Mouse (Mus musculus) regulatory T cell (primary cell): ENCODE data around the gene Tmc3.

Experiments
- in situ Hi-C: fragments of 300-600 bp; cut with MboI, MseI; formaldehyde crosslinking; loops from one replicate; pipeline ENCODE4 v1.15.1; 2025; ENCODE audit warnings: high pct_unique_total_duplicates

The Tmc3 gene

DNA sequence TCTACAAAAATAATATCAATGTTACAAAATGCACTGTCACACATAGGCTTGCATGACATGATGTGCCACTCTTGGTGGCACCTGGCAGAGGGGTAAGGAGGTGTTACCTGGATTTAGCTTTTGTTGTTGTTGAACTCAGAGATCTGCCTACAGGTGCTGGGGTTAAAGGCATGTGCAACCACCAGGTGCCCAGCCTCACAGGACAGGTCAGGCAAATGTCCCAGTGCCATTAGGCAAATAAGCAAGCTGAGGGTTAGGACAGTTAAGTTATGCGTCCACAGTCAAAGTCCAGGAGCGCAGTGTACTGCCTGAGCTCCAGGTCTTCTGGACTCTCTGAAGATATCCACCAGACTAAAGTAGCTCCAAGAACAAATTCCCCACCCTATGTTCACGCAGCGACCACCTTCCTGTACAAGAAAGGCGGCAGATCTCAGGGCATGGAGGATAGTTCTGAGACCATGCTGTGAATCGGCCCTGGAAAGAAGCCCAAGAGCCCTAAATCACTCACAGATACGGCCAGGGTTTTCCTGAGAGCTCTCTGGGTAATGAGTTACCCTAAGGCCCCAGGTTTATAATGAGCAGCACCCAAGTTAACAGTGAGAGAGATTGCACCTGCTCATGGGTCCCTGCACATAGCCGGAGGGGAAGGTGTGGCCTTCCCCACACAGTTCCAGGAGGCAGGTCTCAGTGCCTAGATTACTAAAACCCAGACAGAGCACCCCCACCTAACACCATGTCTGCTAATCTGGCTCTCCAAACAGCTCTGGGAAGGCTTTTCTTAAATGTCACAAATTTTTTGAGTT is 53.3 kb downstream of the Tmc3 start:
- in situ Hi-C loops, result no loop called here

DNA sequence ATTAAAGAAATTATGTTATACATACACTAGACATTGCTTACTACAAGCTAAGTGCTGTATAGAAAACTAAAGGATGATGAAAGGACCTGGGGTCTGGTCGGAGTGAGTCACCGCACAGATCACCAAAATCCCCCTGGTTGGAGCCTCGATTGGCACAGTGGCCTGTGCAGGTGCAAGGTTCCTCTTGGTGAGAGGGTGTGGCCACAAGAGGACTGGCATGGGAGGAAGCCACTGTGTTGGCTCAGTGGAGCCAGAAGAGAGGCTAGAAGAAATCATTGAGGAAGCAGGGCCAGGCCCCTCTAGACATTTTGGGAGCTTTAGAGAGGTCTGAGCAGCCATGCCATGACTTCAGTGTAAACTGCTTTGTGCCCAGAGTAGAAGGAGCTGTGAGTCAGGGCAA is 54.4 kb downstream of the Tmc3 start:
- in situ Hi-C loops, result no loop called here

DNA sequence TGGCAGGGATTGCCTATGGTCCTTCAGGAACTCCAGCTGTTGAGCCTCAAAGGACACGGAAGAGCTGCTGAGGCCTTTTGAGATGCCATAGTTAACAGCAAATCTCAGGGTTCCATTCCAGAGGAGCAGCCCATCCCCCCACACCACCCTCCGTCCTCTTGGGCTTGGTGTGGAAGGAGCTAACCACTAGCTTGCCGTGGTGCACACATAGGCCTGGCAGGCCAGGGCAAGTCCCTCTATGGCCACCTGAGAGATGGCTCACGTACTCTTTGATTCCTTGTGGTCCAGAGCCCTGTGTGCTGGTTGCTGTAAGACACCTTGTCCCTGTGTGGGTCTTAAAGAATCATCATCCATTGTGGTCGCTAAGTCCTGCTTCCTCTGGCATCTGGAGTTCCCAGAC is 55.9 kb downstream of the Tmc3 start:
- in situ Hi-C loops, result loop anchor here (5.0 kb wide), 1 partner anchor 252 kb away; no protein-coding TSS in a partner anchor

GRCm38 (mm10) chr7:83641163-83641562 is 56.4 kb downstream of the Tmc3 start:
- in situ Hi-C loops, result loop anchor here (5.0 kb wide), 1 partner anchor 251 kb away; no protein-coding TSS in a partner anchor

- in situ Hi-C loops, result loop anchor here (5.0 kb wide), 1 partner anchor 249 kb away; no protein-coding TSS in a partner anchor
These were observed 58.9 kb downstream of the Tmc3 start for GRCm38 (mm10) chr7:83643581-83643980.

- in situ Hi-C loops, result loop anchor here (5.0 kb wide), 2 partner anchors 248 to 777 kb away; partner anchors contain the start of gene Mex3b
These were observed 60.0 kb downstream of the Tmc3 start for GRCm38 (mm10) chr7:83644761-83645160.

DNA sequence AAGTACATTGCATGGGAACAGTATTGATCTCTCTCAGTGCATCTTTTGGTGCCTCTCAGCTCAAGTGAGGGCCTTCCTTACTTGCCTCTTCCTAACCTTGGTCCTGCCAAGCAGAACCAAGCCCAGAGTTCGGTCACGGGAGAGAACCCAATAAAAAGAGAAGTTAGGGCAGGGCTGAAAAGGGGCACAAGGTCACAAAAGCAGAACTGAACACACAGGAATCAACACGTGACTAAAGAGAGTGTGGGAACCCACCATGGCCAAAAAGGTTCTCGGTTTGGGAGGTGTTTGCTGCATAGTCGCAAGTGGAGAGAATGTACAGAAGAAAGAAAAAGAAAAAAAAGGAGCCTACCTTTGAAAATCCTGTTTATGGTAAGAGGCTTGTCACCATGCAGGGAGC is 60.7 kb downstream of the Tmc3 start:
- in situ Hi-C loops, result loop anchor here (5.0 kb wide), 1 partner anchor 778 kb away; the partner anchor contains the start of gene Mex3b

GRCm38 (mm10) chr7:83648807-83649206 is 64.1 kb downstream of the Tmc3 start:
- in situ Hi-C loops, result loop anchor here (5.0 kb wide), 1 partner anchor 782 kb away; the partner anchor contains the start of gene Mex3b

DNA sequence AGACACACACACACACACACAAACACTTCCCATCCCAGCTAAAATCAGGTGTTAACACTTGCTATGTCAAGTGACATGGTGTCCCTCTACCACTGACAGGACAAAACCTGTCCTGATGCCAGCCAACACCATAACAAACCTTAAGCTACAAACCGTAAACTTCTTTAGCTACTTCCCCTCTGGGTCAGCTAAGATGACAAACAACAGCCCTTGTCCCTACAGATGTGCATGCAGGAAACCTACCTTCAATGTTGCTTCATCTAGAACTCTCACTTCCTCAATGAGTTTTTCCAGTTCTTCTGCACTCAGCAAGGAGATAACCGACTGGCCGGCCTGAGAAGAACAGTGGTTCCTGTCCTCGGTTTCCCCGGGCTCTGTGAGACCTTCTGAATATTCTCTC is 65.9 kb downstream of the Tmc3 start:
- in situ Hi-C loops, result loop anchor here (10.0 kb wide), 1 partner anchor 514 kb away; no protein-coding TSS in a partner anchor

DNA sequence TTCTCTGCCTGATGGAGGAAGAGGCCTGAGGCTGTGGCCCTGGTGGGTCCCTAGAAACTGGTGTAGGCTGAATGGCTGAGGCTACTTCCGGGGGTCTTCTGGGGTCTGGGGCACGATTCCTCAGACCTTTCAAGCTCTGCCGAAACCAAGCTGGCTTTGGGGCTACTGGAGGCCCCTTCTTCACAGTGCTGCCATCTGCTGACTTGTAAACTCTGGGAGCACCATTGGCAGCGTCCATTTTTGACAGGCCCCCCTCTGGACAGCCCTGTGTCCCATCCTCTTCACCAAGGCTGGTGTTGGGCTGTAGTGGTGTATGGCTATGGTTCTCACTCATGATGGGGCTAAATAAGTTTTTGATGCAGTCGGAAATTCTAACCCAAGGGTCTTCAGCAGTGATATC is 67.8 kb downstream of the Tmc3 start:
- in situ Hi-C loops, result loop anchor here (10.0 kb wide), 1 partner anchor 512 kb away; no protein-coding TSS in a partner anchor

GRCm38 (mm10) chr7:83653605-83654051 is 68.9 kb downstream of the Tmc3 start:
- in situ Hi-C loops, result loop anchor here (10.0 kb wide), 1 partner anchor 511 kb away; no protein-coding TSS in a partner anchor

DNA sequence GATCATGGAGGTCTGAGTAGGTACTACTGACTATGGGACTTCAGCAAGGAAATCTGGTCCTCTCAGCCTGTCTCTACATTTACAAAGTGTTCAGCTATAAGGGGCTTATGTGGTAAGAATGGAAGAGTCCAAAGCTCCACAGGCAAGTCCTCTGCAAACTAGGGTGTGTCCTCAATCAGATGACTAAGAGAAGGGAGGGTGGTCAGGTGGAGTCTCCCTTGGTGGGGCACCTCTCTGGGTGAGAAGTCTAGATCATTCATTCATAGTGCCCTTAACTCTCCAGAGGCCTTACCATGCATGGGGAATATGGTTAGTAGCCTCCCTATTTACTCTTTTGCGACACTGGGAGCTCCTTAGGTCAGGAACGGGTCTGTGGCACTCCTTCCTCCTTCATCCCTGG is 69.5 kb downstream of the Tmc3 start:
- in situ Hi-C loops, result loop anchor here (10.0 kb wide), 1 partner anchor 511 kb away; no protein-coding TSS in a partner anchor

DNA sequence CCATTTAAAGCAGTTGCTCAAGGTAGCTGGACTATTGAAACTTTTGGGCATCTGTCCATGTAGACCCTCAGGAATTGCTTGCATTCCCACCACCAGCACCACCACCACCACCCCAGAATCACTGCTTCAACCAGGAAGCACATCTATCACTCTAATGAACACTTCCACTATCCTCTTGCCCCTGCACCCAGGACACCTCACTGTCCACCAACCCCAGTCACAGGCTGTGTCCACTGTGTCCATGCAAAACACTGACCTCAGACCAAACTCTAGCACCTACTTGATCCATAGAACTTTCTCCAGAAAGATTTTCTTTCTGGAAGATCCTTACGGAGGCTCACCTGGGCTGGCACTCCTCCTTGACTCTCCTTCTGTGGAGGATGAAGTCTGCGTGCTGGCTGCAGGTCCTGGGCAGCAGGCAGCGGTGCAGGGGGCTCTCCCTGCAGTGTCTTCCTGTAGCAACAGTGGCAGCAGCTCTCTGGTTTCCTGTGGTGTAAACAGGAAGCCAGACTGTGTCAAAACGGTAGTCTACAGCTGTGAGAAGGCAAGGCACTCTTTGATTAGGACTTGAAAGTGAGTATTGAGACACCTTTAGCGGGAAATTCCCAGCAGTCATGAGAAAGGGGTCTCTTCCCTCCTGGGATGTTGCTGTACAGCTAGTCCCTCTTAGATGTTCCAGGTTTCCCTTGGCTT is 70.4 kb downstream of the Tmc3 start:
- in situ Hi-C loops, result loop anchor here (10.0 kb wide), 1 partner anchor 510 kb away; no protein-coding TSS in a partner anchor

DNA sequence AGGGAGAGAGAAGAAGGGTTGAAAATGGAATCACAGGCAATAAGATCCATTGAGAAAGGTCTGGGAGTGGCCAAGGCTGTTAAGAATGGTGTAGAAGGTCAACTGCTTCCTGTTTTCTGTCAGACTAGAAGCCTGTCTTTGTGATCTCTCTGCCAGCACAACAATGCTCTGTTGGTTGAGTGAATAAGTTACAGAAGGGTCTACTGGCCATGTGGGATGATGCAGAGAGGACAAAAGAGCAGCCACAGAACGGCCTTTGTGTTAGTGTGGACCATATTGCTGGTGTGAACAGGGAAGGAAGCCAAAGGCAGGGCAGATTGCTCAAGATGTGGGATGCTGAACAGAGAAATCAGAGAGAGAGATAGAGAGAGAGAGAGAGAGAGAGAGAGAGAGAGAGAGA is 74.0 kb downstream of the Tmc3 start:
- in situ Hi-C loops, result loop anchor here (10.0 kb wide), 1 partner anchor 506 kb away; no protein-coding TSS in a partner anchor

- in situ Hi-C loops, result loop anchor here (10.0 kb wide), 1 partner anchor 505 kb away; no protein-coding TSS in a partner anchor
These were observed 74.7 kb downstream of the Tmc3 start for GRCm38 (mm10) chr7:83659159-83660065.

DNA sequence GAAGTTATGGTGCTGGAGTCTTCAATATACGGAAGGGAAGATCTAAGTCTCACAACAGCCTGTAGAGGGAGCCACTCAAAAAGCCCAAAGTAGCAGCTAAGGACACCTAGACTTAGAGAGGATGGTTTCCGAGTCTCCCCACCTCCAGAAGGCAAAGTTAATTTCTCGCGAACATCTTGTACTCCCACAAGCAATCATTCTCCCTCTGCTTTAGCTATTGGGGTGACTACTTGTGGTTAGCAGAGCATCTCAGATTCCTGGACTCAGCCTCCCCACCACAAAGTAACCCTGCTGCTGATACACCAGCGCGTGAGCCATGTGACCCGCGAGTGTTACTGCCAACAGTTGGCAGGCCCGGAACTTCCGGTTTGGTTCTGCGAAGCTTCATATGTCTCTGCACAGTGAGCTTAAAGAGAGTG is 75.6 kb downstream of the Tmc3 start:
- in situ Hi-C loops, result no loop called here

DNA sequence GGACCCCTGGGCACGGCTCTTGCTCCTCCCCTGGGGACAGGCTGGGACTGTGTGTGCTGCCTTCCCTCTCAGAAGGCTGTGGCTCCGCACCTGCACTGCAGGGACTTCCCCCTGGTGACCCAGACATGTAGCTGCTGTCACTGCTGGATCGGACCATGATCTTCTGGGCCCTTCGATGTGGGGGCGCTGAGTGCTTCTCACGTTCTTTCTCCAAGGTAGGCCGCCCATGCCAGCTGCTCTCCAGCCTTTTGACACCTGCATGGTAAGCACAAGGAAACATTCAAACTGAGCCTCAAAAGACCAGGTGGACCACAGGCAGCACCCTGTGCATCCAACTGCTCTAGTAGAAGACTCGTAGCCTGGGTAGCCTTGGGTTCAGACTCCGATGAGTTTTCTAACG is 76.3 kb downstream of the Tmc3 start:
- in situ Hi-C loops, result no loop called here

DNA sequence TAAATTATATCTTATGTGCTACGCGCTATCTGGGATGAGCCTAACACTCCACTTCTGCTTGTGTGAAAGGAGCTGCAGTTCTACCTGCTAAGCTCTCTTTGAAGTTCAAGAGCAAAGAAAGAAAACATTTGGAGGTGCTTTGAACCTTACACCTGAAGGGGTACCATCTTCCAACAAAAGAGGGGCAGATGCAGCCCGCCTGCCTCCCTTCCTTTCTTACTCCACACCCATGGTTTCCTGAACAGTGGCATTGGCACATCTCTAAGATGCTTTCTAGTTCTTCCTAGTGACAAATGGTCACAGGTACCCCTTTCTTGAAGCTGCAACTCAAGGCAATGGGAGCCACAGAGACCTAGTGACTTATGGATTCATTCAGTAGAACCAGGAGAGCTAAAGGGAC is 77.0 kb downstream of the Tmc3 start:
- in situ Hi-C loops, result no loop called here

DNA sequence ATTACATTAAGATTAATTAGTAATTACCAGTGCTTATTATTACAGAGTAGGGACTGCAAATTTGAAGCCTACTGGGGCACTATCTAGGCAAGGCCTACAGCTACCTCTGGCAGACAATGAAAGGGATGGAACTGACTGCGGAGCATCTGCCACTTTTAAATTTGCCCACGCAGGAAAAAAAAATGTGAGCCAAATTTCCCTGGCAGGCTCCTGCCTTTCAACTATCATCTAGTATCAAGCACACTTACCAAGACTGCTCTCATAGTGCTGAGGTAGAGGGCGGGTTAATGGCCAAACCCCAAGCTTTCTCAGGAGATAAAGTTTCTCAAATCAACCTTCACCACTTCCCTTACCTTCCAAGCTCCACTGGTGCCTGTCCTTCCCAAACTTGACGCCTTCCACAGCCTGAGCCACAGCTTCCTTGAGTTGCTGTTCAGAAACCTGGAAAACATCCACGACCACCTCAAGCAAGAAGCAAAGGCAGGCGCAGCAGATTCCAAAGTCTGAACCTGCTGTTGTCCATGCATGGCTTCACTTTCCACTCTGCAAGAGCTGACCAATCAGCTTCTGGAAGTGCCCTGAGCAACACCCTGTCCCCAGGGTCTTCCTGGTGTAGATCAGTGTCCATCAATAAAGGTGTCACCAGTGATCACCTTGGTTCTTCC is 78.1 kb downstream of the Tmc3 start:
- in situ Hi-C loops, result no loop called here

DNA sequence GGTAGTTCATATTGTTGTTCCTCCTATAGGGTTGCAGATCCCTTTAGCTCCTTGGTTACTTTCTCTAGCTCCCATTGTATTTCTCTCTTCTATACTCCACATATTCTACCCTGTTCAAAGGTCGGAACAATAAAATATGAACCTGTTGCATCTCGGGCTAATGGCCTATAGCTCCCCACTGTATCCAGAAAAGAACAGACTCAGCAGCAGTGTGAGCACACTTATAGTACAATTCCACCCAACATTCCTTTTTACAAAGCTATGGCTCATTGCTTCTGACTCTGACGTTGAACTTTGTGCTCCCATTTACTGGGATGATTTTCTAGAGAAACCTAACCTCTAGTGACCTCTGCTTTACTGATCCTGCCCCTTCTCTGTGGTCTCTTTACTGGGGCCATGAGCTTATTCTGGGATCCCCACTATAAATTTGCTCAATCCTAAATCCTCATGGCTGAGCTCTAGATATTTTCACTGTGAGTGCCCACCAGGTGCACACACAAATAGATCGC is 81.4 kb downstream of the Tmc3 start:
- in situ Hi-C loops, result no loop called here
